Mouse (Mus musculus) liver, embryonic 14.5 days (tissue): Measurements from ENCODE around the gene Idi1.

ENCODE experiments used
- CTCF ChIP-seq: IDR thresholded peaks from 2 replicates; pipeline ENCODE4 v1.5.1; 2016; ENCODE audit warnings: antibody characterized with exemption, low read depth, control low read depth
- EP300 ChIP-seq: IDR thresholded peaks from 2 replicates; pipeline ENCODE4 v1.6.1; 2016; ENCODE audit warnings: antibody characterized with exemption, low read depth

GRCm38 (mm10) chr13:8886185-8886560, 872 bp downstream of the Idi1 start:
- TF ChIP-seq CTCF, result no peak
- TF ChIP-seq EP300, result no peak
